9 mouse cellular contexts compared by ENCODE assay signal in the genomic region with DNA sequence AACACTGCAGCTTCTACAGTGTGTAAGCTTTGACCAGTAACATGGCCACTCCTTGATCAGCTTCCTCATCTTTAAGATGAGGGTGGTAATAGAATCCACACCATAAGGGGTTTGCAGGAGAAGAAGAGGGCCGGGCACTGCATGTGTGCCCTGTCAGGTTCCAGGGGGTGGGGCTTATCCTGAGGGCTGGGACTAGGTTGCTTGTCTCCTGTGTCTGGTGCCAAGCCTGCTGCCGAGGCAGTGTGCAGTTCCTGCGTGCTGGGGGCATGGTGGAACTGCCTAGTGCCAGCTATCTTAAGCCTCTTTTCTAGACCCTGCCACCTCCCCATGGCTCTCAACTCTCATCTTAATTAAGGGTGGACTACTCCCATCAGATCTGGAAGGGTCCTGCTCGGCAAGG. TPM values are rescaled to one million over a fixed set of nuclear protein-coding genes. Genes with fewer than 3 reads are reported as not detected.
A peak's percentile ranks its signal among the peaks of the same experiment; 100 is the strongest.
DNase-seq lines count a peak whose midpoint lies in the region; ATAC-seq lines count a peak whose summit lies in the region.
"Had no signal": no experiment of that assay in that cellular context is flagged by ENCODE, and none has a peak within 500 bp of the region (broad histone marks: within the 10 kb centered on the region; RNA-seq: fewer than 3 reads in every experiment).

No protein-coding gene starts in this region.

- no peak overlapping the region for H3K9ac ChIP-seq in heart, embryonic 12.5 days

- peaks cover 7% of the 10 kb centered on the region; the same call in 1 of the 2 replicates for H3K27me3 ChIP-seq in heart, embryonic 12.5 days (replicated peaks)
- peaks cover 16% of the 10 kb centered on the region for H3K27me3 ChIP-seq in heart, embryonic 10.5 days (ENCODE audit: insufficient read depth, poor library complexity, severe bottlenecking)
- H3K27me3 ChIP-seq: limb, embryonic 12.5 days had no signal

- whole genome bisulfite sequencing in heart, embryonic 12.5 days, result 35% methylated on average over 4 of the region's 4 CpGs
- WGBS in heart, embryonic 10.5 days, result 37% methylated on average over 4 of the region's 4 CpGs

- no peak overlapping the region for H3K4me3 ChIP-seq in heart, embryonic 12.5 days
- no peak overlapping the region; the same call in 1 of the 2 replicates for H3K4me3 ChIP-seq in heart, embryonic 10.5 days

- peak; percentile 76 for ATAC-seq in heart, embryonic 12.5 days (ENCODE audit: insufficient number of reproducible peaks, low FRiP score)

- no peaks in the 10 kb centered on the region for H3K9me3 ChIP-seq in heart, embryonic 12.5 days (replicated peaks)
- no peaks in the 10 kb centered on the region for H3K9me3 ChIP-seq in heart, embryonic 10.5 days
- H3K9me3 ChIP-seq: limb, embryonic 12.5 days had no signal

- H3K36me3 ChIP-seq in heart, embryonic 12.5 days, result no peaks in the 10 kb centered on the region
- peaks cover 3% of the 10 kb centered on the region; the same call in 1 of the 2 replicates for H3K36me3 ChIP-seq in heart, embryonic 10.5 days
- H3K36me3 ChIP-seq: limb, embryonic 12.5 days had no signal

- no peak for DNase-seq in heart, embryonic 10.5 days (ENCODE audit: low spot score)
- DNase-seq in MEL-GATA-1-ER (ENCODE audit: extremely low read depth, low read depth), result peak; percentile 43
- peak; percentile 75 to 77 for DNase-seq in cerebellum, postnatal 10 days
- peak; percentile 73 for DNase-seq in kidney, adult 11 months
- DNase-seq in lung, postnatal 10 days, result peak; percentile 48
- DNase-seq in thymus, postnatal 14 days, result peak; percentile 66
- DNase-seq in yolk sac, embryonic 10.5 days (ENCODE audit: low spot score), result no peak

- H3K27ac ChIP-seq in heart, embryonic 12.5 days (ENCODE audit: poor library complexity, severe bottlenecking), result no peak overlapping the region
- H3K27ac ChIP-seq in heart, embryonic 10.5 days, result no peak overlapping the region; the same call in 1 of the 2 replicates
- H3K27ac ChIP-seq: limb, embryonic 12.5 days had no signal

- H3K4me1 ChIP-seq in heart, embryonic 12.5 days (replicated peaks), result peaks cover 20% of the 10 kb centered on the region
- H3K4me1 ChIP-seq in heart, embryonic 10.5 days, result peaks cover 24% of the 10 kb centered on the region

- peak overlapping the region; percentile 58 for H3K4me2 ChIP-seq in heart, embryonic 12.5 days

RNA-seq across cellular contexts. Expression of a gene that starts 23.9 kb away (rescaled TPM):
- 0.22 and 0.71 TPM in 2 replicates for polyA plus RNA-seq in heart, embryonic 12.5 days (2016; fragmentation: Nextera tagmentation; extraction: Ambion mirVana)
- polyA plus RNA-seq in heart, embryonic 10.5 days (2016; fragmentation: Nextera tagmentation; extraction: Ambion mirVana), result 0.31 and 0.47 TPM in 2 replicates

Comparison
In these comparisons a context has a peak if more than half of its experiments do, and no peak if none do; other contexts are left out.
1. DNase-seq: peak in MEL-GATA-1-ER (single experiment), cerebellum, postnatal 10 days (2 of 2), kidney, adult 11 months (single experiment), lung, postnatal 10 days (single experiment) and thymus, postnatal 14 days (single experiment); none in heart, embryonic 10.5 days (single experiment) and yolk sac, embryonic 10.5 days (single experiment).